Mouse (Mus musculus) adrenal gland, postnatal 10 days (tissue): ENCODE measurements around the gene Lrrc46. TPM values are rescaled to one million over a fixed set of nuclear protein-coding genes. Genes with fewer than 3 reads are reported as not detected.

Source experiments
- DNase-seq: peaks from one replicate; pipeline ENCODE4 v3.0.0; 2021; ENCODE audit warnings: mixed read lengths
- long read RNA-seq, 2 experiments: library from polyadenylated mRNA; stranded (forward); transcript quantifications; one replicate each; pipeline ENCODE4 v2.0.0; 2021
- total RNA-seq, 2 experiments: library from RNA; stranded (reverse); gene quantifications; 2 replicates each; pipeline ENCODE4 v1.2.3; 2021

Gene Lrrc46
- total RNA-seq = 1 to 10 TPM; 1.0 to 1.1 TPM
- long read RNA-seq, experiment 1, partial matches to known transcripts = 0 of 2 reads
- long read RNA-seq, experiment 1, other reads (novel, unspliced or antisense) = 1 of 2 reads
- long read RNA-seq, experiment 2 = 0 reads

GRCm38 (mm10) chr11:97041022-97041899, at the start of gene Lrrc46, which contains the start of gene Mrpl10:
TSS of gene Lrrc46 (minus strand) at chr11:97041407.
TSS of gene Mrpl10 (plus strand) at chr11:97041560.
- DNase-seq = peak; percentile 92

GRCm38 (mm10) chr11:97086365-97086764, 45.2 kb upstream of the Lrrc46 start:
- no peak for DNase-seq

GRCm38 (mm10) chr11:97084821-97085505, 43.8 kb upstream of the Lrrc46 start:
- DNase-seq = no peak

GRCm38 (mm10) chr11:97083401-97084140, 42.4 kb upstream of the Lrrc46 start:
- peak; percentile 47 for DNase-seq

- DNase-seq = peak; percentile 61
Measured at GRCm38 (mm10) chr11:97082977-97083376, 41.8 kb upstream of the Lrrc46 start.

- DNase-seq = no peak
Measured at GRCm38 (mm10) chr11:97080291-97080690, 39.1 kb upstream of the Lrrc46 start.

GRCm38 (mm10) chr11:97078751-97079150, 37.5 kb upstream of the Lrrc46 start:
- DNase-seq = peak; percentile 42

GRCm38 (mm10) chr11:97074235-97074634, 33.0 kb upstream of the Lrrc46 start:
- DNase-seq = no peak

GRCm38 (mm10) chr11:97072533-97072932, 31.3 kb upstream of the Lrrc46 start:
- DNase-seq = peak; percentile 55

- no peak for DNase-seq
Measured at GRCm38 (mm10) chr11:97071129-97071528, 29.9 kb upstream of the Lrrc46 start.

- no peak for DNase-seq
Measured at GRCm38 (mm10) chr11:97069770-97070169, 28.6 kb upstream of the Lrrc46 start.

- DNase-seq = no peak
Measured at GRCm38 (mm10) chr11:97069333-97069732, 28.1 kb upstream of the Lrrc46 start.

GRCm38 (mm10) chr11:97066656-97067360, 25.6 kb upstream of the Lrrc46 start:
- no peak for DNase-seq

GRCm38 (mm10) chr11:97065538-97066295, 24.5 kb upstream of the Lrrc46 start:
- no peak for DNase-seq

- DNase-seq = no peak
Measured at GRCm38 (mm10) chr11:97063921-97064295, 22.7 kb upstream of the Lrrc46 start.

GRCm38 (mm10) chr11:97063274-97063920, 22.2 kb upstream of the Lrrc46 start:
- no peak for DNase-seq

GRCm38 (mm10) chr11:97052219-97052646, 11.0 kb upstream of the Lrrc46 start:
- peak; percentile 65 for DNase-seq

GRCm38 (mm10) chr11:97050944-97051586, 9.9 kb upstream of the Lrrc46 start:
- DNase-seq = peak; percentile 35

GRCm38 (mm10) chr11:97050216-97050943, 9.2 kb upstream of the Lrrc46 start, which contains the start of gene Osbpl7:
TSS of gene Osbpl7 (plus strand) at chr11:97050628.
- DNase-seq = peak; percentile 85
